Mouse (Mus musculus): ENCODE data around the gene Gm8122. TPM values are rescaled to one million over a fixed set of nuclear protein-coding genes. Genes with fewer than 3 reads are reported as not detected.
"Not testable (repeated sequence)": the region's sequence is repeated elsewhere in the genome, so short reads cannot be mapped to it uniquely, and the experiment has no call there.

Gm8122 gene
- polyA plus RNA-seq, 1 experiment: not detected

DNA sequence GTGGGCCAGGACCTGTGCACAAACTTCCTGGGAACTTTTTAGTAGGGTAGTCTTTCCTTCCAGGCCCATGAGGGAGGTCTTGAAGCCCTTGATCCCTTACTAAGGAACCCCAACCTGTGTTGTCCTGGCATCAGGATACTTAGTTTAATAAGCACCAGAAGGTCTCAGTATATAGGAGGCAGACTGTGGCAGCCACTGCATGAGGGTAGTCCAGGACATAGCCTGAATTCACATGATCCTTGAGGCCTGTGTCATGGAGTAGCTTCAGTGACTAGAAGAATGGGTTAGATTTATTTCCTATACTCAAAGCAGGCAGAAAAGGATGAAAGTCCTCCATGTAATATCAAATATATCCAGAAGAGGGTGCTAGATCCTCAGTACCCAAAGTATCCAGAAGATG lies 2.7 kb upstream of the Gm8122 start:
- not testable (repeated sequence) for H3K27ac ChIP-seq (ENCODE audit: insufficient read depth, low read depth, low read length); H3K4me1 ChIP-seq (ENCODE audit: control insufficient read depth, insufficient read depth, low read length); H3K4me3 ChIP-seq (ENCODE audit: insufficient read depth, low read depth, low read length)

Other genes with a start within 250 kb of the Gm8122 start
- not detected in 2 replicates for gene Gm8082, start 241.7 kb downstream of the Gm8122 start, polyA plus RNA-seq (2012; ENCODE audit: insufficient read depth, insufficient read length, low replicate concordance, missing spikeins)
- gene Gm10376, start 219.7 kb downstream of the Gm8122 start, polyA plus RNA-seq (2012; ENCODE audit: insufficient read depth, insufficient read length, low replicate concordance, missing spikeins): not detected in 2 replicates
- gene Gm8094, start 158.7 kb downstream of the Gm8122 start, polyA plus RNA-seq (2012; ENCODE audit: insufficient read depth, insufficient read length, low replicate concordance, missing spikeins): not detected in 2 replicates
- not detected in 2 replicates for gene Gm8104, start 134.7 kb downstream of the Gm8122 start, polyA plus RNA-seq (2012; ENCODE audit: insufficient read depth, insufficient read length, low replicate concordance, missing spikeins)
- gene Gm7233, start 55.4 kb downstream of the Gm8122 start, polyA plus RNA-seq (2012; ENCODE audit: insufficient read depth, insufficient read length, low replicate concordance, missing spikeins): not detected in 2 replicates
- gene Gm8126, start 23.3 kb upstream of the Gm8122 start, polyA plus RNA-seq (2012; ENCODE audit: insufficient read depth, insufficient read length, low replicate concordance, missing spikeins): not detected in 2 replicates
- not detected in 2 replicates for gene Gm9732, start 39.7 kb upstream of the Gm8122 start, polyA plus RNA-seq (2012; ENCODE audit: insufficient read depth, insufficient read length, low replicate concordance, missing spikeins)
- not detected in 2 replicates for gene Gm8127, start 58.5 kb upstream of the Gm8122 start, polyA plus RNA-seq (2012; ENCODE audit: insufficient read depth, insufficient read length, low replicate concordance, missing spikeins)
- not detected in 2 replicates for gene 1700001F09Rik, start 112.5 kb upstream of the Gm8122 start, polyA plus RNA-seq (2012; ENCODE audit: insufficient read depth, insufficient read length, low replicate concordance, missing spikeins)
- not detected in 2 replicates for gene Gm8138, start 181.0 kb upstream of the Gm8122 start, polyA plus RNA-seq (2012; ENCODE audit: insufficient read depth, insufficient read length, low replicate concordance, missing spikeins)